Mouse (Mus musculus) heart, embryonic 13.5 days (tissue): Measurements from ENCODE around the gene Nfic. TPM values are rescaled to one million over a fixed set of nuclear protein-coding genes. Genes with fewer than 3 reads are reported as not detected.

Experiments
- ATAC-seq: fragments of 200-750 bp; cut with Nextera tagmentation; 2 replicates; pipeline ENCODE4 v1.8.0; 2017; ENCODE audit warnings: moderate TSS enrichment; ENCODE audit not compliant: insufficient number of reproducible peaks, low FRiP score, low TSS enrichment; ENCODE audit errors: extremely low read depth
- H3K27ac ChIP-seq: fragments of 300-500 bp; sonication (generic); replicated peaks from 2 replicates; pipeline ENCODE4 v1.5.1; 2015; ENCODE audit warnings: moderate library complexity, mild to moderate bottlenecking, inconsistent platforms
- H3K27me3 ChIP-seq: fragments of 300-500 bp; sonication (generic); replicated peaks from 2 replicates; pipeline ENCODE4 v1.6.1; 2015; ENCODE audit warnings: mild to moderate bottlenecking, inconsistent platforms
- H3K36me3 ChIP-seq: fragments of 300-500 bp; sonication (generic); 2 replicates; pipeline ENCODE4 v1.6.1; 2015; ENCODE audit warnings: mild to moderate bottlenecking, inconsistent platforms
- H3K4me1 ChIP-seq: fragments of 300-500 bp; sonication (generic); 2 replicates; pipeline ENCODE4 v1.6.1; 2015; ENCODE audit warnings: inconsistent platforms
- H3K4me2 ChIP-seq: fragments of 300-500 bp; sonication (generic); 2 replicates; pipeline ENCODE4 v1.6.1; 2015; ENCODE audit warnings: inconsistent platforms, mild to moderate bottlenecking, moderate library complexity
- H3K4me3 ChIP-seq: fragments of 300-500 bp; sonication (generic); 2 replicates; pipeline ENCODE4 v1.5.1; 2015; ENCODE audit warnings: moderate library complexity, mild to moderate bottlenecking, inconsistent platforms
- H3K9ac ChIP-seq: fragments of 300-500 bp; sonication (generic); 2 replicates; pipeline ENCODE4 v1.6.1; 2015; ENCODE audit warnings: inconsistent platforms, mild to moderate bottlenecking, moderate library complexity
- H3K9me3 ChIP-seq: fragments of 300-500 bp; sonication (generic); 2 replicates; pipeline ENCODE4 v1.6.1; 2016; ENCODE audit warnings: inconsistent platforms
- WGBS: fragments of 180-500 bp; shearing (Covaris S2); methylation state at CpG from one replicate; pipeline ENCODE4 v1.1.7; 2015; ENCODE audit warnings: mixed read lengths; 5-methylcytosine and 5-hydroxymethylcytosine counted together
- polyA plus RNA-seq: library from polyadenylated mRNA; unstranded; fragments of >200 nt; fragmentation: Nextera tagmentation; extraction: Ambion mirVana; gene quantifications from 2 replicates; pipeline ENCODE4 v1.2.1, GENCODE M21; 2015

Gene Nfic
- polyA plus RNA-seq, 1 experiment from 2014 or later: 57.4 TPM

- Histone ChIP-seq H3K36me3 (no peaks in the 10 kb centered on the region), H3K27me3 (peaks cover 8% of the 10 kb centered on the region; the same call in 1 of the 2 replicates), H3K9me3 (no peaks in the 10 kb centered on the region), H3K4me3 (no peak overlapping the region), H3K4me2 (no peak overlapping the region), H3K27ac (no peak overlapping the region), H3K9ac (peak overlapping the region; percentile 20; the same call in 1 of the 2 replicates), H3K4me1 (peaks cover 37% of the 10 kb centered on the region)
- 51% methylated on average over 15 of the region's 15 CpGs for WGBS
- ATAC-seq: no peak
Observed at GRCm38 (mm10) chr10:81434361-81435263, 20.8 kb downstream of the Nfic start.

GRCm38 (mm10) chr10:81433541-81434289 is 21.7 kb downstream of the Nfic start:
- H3K27me3 ChIP-seq: peaks cover 8% of the 10 kb centered on the region; the same call in 1 of the 2 replicates
- H3K4me3 ChIP-seq: no peak overlapping the region
- H3K9ac ChIP-seq: peak overlapping the region; percentile 44; the same call in 1 of the 2 replicates
- H3K4me2 ChIP-seq: peak overlapping the region; percentile 66
- no peak overlapping the region for H3K27ac ChIP-seq
- peaks cover 43% of the 10 kb centered on the region for H3K4me1 ChIP-seq
- WGBS: 67% methylated on average over 26 of the region's 26 CpGs
- H3K36me3 ChIP-seq: no peaks in the 10 kb centered on the region
- no peaks in the 10 kb centered on the region for H3K9me3 ChIP-seq
- ATAC-seq: no peak

GRCm38 (mm10) chr10:81432868-81433262 is 22.6 kb downstream of the Nfic start:
- peak; percentile 55 for ATAC-seq
- peaks cover 43% of the 10 kb centered on the region for H3K4me1 ChIP-seq
- peak overlapping the region; percentile 34 for H3K4me3 ChIP-seq
- 4% methylated on average over 17 of the region's 17 CpGs for WGBS
- no peak overlapping the region for H3K27ac ChIP-seq
- no peaks in the 10 kb centered on the region for H3K9me3 ChIP-seq
- peak overlapping the region; percentile 44 for H3K9ac ChIP-seq
- H3K36me3 ChIP-seq: no peaks in the 10 kb centered on the region
- peaks cover 13% of the 10 kb centered on the region; the same call in 1 of the 2 replicates for H3K27me3 ChIP-seq
- peak overlapping the region; percentile 66 for H3K4me2 ChIP-seq

- H3K36me3 ChIP-seq: no peaks in the 10 kb centered on the region
- no peak overlapping the region for H3K9ac ChIP-seq
- 59% methylated on average over 21 of the region's 21 CpGs for whole genome bisulfite sequencing
- ATAC-seq: no peak
- H3K4me2 ChIP-seq: peak overlapping the region; percentile 66
- peaks cover 13% of the 10 kb centered on the region; the same call in 1 of the 2 replicates for H3K27me3 ChIP-seq
- peaks cover 47% of the 10 kb centered on the region for H3K4me1 ChIP-seq
- H3K27ac ChIP-seq: no peak overlapping the region
- H3K4me3 ChIP-seq: peak overlapping the region; percentile 34; the same call in 1 of the 2 replicates
- no peaks in the 10 kb centered on the region for H3K9me3 ChIP-seq
Observed at GRCm38 (mm10) chr10:81432169-81432867, 23.1 kb downstream of the Nfic start.

- peak overlapping the region; percentile 97 for H3K27ac ChIP-seq
- H3K4me1 ChIP-seq: peaks cover 49% of the 10 kb centered on the region
- H3K27me3 ChIP-seq: peaks cover 13% of the 10 kb centered on the region; the same call in 1 of the 2 replicates
- 14% methylated on average over 13 of the region's 15 CpGs for WGBS
- no peak for ATAC-seq
- H3K4me2 ChIP-seq: peak overlapping the region; percentile 93
- H3K36me3 ChIP-seq: no peaks in the 10 kb centered on the region
- no peaks in the 10 kb centered on the region for H3K9me3 ChIP-seq
- peak overlapping the region; percentile 81 for H3K4me3 ChIP-seq
- H3K9ac ChIP-seq: peak overlapping the region; percentile 93
Observed at GRCm38 (mm10) chr10:81431526-81432168, 23.8 kb downstream of the Nfic start.

GRCm38 (mm10) chr10:81430831-81431525 is 24.5 kb downstream of the Nfic start:
- peak overlapping the region; percentile 93 for H3K9ac ChIP-seq
- H3K27me3 ChIP-seq: peaks cover 9% of the 10 kb centered on the region; the same call in 1 of the 2 replicates
- H3K4me2 ChIP-seq: peak overlapping the region; percentile 93
- H3K27ac ChIP-seq: peak overlapping the region; percentile 97
- H3K4me3 ChIP-seq: peak overlapping the region; percentile 81
- ATAC-seq: no peak; the same call in 1 of the 2 replicates
- 2% methylated on average over 66 of the region's 70 CpGs for WGBS
- H3K4me1 ChIP-seq: peaks cover 53% of the 10 kb centered on the region
- H3K9me3 ChIP-seq: no peaks in the 10 kb centered on the region
- no peaks in the 10 kb centered on the region for H3K36me3 ChIP-seq

- Histone ChIP-seq H3K9me3 (no peaks in the 10 kb centered on the region), H3K27me3 (peaks cover 14% of the 10 kb centered on the region; the same call in 1 of the 2 replicates), H3K9ac (peak overlapping the region; percentile 93), H3K27ac (peak overlapping the region; percentile 97), H3K4me1 (peaks cover 57% of the 10 kb centered on the region), H3K4me3 (peak overlapping the region; percentile 81), H3K36me3 (no peaks in the 10 kb centered on the region), H3K4me2 (peak overlapping the region; percentile 93)
- peak; percentile 18 for ATAC-seq
- under 1% methylated on average over 70 of the region's 89 CpGs for WGBS
Observed at GRCm38 (mm10) chr10:81430141-81430830, 25.1 kb downstream of the Nfic start.

GRCm38 (mm10) chr10:81429605-81430061 is 25.8 kb downstream of the Nfic start:
- peak overlapping the region; percentile 81 for H3K4me3 ChIP-seq
- WGBS: 2% methylated on average over 19 of the region's 20 CpGs
- H3K27ac ChIP-seq: peak overlapping the region; percentile 97
- no peaks in the 10 kb centered on the region for H3K9me3 ChIP-seq
- ATAC-seq: peak; percentile 10; the same call in 1 of the 2 replicates
- peak overlapping the region; percentile 93 for H3K4me2 ChIP-seq
- peak overlapping the region; percentile 93 for H3K9ac ChIP-seq
- H3K36me3 ChIP-seq: no peaks in the 10 kb centered on the region
- H3K4me1 ChIP-seq: peaks cover 59% of the 10 kb centered on the region
- peaks cover 16% of the 10 kb centered on the region; the same call in 1 of the 2 replicates for H3K27me3 ChIP-seq

GRCm38 (mm10) chr10:81429092-81429491 is 26.3 kb downstream of the Nfic start:
- Histone ChIP-seq H3K4me2 (peak overlapping the region; percentile 93), H3K27me3 (peaks cover 16% of the 10 kb centered on the region; the same call in 1 of the 2 replicates), H3K4me1 (peaks cover 64% of the 10 kb centered on the region), H3K9ac (peak overlapping the region; percentile 93; the same call in 1 of the 2 replicates), H3K36me3 (no peaks in the 10 kb centered on the region), H3K4me3 (peak overlapping the region; percentile 81), H3K9me3 (no peaks in the 10 kb centered on the region), H3K27ac (peak overlapping the region; percentile 97)
- WGBS: 36% methylated on average over 2 of the region's 2 CpGs
- no peak for ATAC-seq
